Mouse (Mus musculus) limb, embryonic 12.5 days (tissue): ENCODE data around the gene Rnf181. TPM values are rescaled to one million over a fixed set of nuclear protein-coding genes. Genes with fewer than 3 reads are reported as not detected.

ENCODE experiments used
- ATAC-seq: fragments of 200-750 bp; cut with Nextera tagmentation; 2 replicates; pipeline ENCODE4 v1.8.0; 2017; ENCODE audit warnings: low read depth, moderate TSS enrichment; ENCODE audit not compliant: insufficient number of reproducible peaks, insufficient read depth, low FRiP score, low TSS enrichment
- H3K27ac ChIP-seq: fragments of 300-500 bp; sonication (generic); 2 replicates; pipeline ENCODE4 v1.5.1; 2016; ENCODE audit warnings: mild to moderate bottlenecking, moderate library complexity
- H3K27me3 ChIP-seq: fragments of 300-500 bp; sonication (generic); 2 replicates; pipeline ENCODE4 v1.6.1; 2016; ENCODE audit warnings: mild to moderate bottlenecking, moderate library complexity
- H3K36me3 ChIP-seq: fragments of 300-500 bp; sonication (generic); 2 replicates; pipeline ENCODE4 v1.6.1; 2016; ENCODE audit warnings: mild to moderate bottlenecking, moderate library complexity
- H3K4me1 ChIP-seq: fragments of 300-500 bp; sonication (generic); replicated peaks from 2 replicates; pipeline ENCODE4 v1.6.1; 2016
- H3K4me2 ChIP-seq: fragments of 300-500 bp; sonication (generic); 2 replicates; pipeline ENCODE4 v1.6.1; 2016; ENCODE audit warnings: mild to moderate bottlenecking, moderate library complexity
- H3K4me3 ChIP-seq: fragments of 300-500 bp; sonication (generic); replicated peaks from 2 replicates; pipeline ENCODE4 v1.5.1; 2016; ENCODE audit warnings: mild to moderate bottlenecking
- H3K9ac ChIP-seq: fragments of 300-500 bp; sonication (generic); replicated peaks from 2 replicates; pipeline ENCODE4 v1.6.1; 2016; ENCODE audit warnings: mild to moderate bottlenecking, moderate library complexity
- H3K9me3 ChIP-seq: fragments of 300-500 bp; sonication (generic); 2 replicates; pipeline ENCODE4 v1.6.1; 2016; ENCODE audit warnings: mild to moderate bottlenecking, moderate library complexity
- WGBS: fragments of 180-500 bp; shearing (Covaris S2); methylation state at CpG from one replicate; pipeline ENCODE4 v1.1.7; 2016; 5-methylcytosine and 5-hydroxymethylcytosine counted together
- polyA plus RNA-seq: library from polyadenylated mRNA; unstranded; fragments of >200 nt; fragmentation: Nextera tagmentation; extraction: Ambion mirVana; gene quantifications from 2 replicates; pipeline ENCODE4 v1.2.1, GENCODE M21; 2016

Rnf181 gene
- polyA plus RNA-seq, 1 experiment from 2014 or later: 93.4 TPM

DNA sequence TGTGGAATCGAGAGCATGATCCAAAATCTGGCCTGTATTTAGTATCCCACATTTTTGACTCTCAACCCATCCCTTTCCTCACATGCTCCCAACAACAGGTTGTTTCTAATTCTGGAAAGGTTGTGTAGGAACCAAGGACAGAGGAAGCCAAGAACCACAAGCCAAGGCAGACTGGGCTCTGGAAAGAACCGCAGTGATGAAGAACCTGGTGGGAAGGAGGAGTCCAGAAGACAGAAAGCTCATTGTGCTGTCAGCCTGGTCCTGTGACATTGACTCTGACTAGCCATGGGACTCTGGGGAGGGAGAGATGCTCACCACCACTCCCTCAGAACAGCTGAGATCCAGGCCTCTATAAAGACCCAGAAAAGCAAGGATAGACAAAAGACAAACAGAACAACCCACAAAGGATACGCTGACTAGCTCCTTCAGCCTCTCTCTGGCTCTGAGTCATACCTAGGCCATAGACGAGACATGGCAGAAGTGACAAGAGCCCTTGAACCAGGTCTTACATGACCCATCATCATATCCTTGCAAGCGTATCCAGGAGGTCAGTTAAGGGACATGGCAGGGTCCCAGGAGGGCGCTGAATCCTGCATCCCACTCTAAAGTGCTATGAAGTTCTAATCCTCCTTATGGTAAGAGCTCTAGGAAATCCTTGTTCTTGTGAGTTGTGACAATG lies 16.5 kb upstream of the Rnf181 start:
- Histone ChIP-seq H3K4me2 (no peak overlapping the region), H3K27me3 (peaks cover 17% of the 10 kb centered on the region; the same call in 1 of the 2 replicates), H3K9ac (no peak overlapping the region), H3K27ac (no peak overlapping the region), H3K4me1 (peaks cover 22% of the 10 kb centered on the region), H3K9me3 (no peaks in the 10 kb centered on the region), H3K36me3 (peaks cover 26% of the 10 kb centered on the region), H3K4me3 (no peak overlapping the region)
- 87% methylated on average over 6 of the region's 6 CpGs for WGBS
- ATAC-seq: no peak

GRCm38 (mm10) chr6:72382494-72382893 lies 15.7 kb upstream of the Rnf181 start:
- Histone ChIP-seq H3K36me3 (peaks cover 26% of the 10 kb centered on the region), H3K9ac (no peak overlapping the region), H3K4me1 (peaks cover 14% of the 10 kb centered on the region), H3K4me3 (no peak overlapping the region), H3K4me2 (no peak overlapping the region), H3K27me3 (peaks cover 17% of the 10 kb centered on the region; the same call in 1 of the 2 replicates), H3K27ac (no peak overlapping the region), H3K9me3 (no peaks in the 10 kb centered on the region)
- ATAC-seq: no peak
- WGBS: 80% methylated on average over 6 of the region's 6 CpGs

GRCm38 (mm10) chr6:72380131-72380770 lies 13.5 kb upstream of the Rnf181 start, which contains the start of gene Vamp5:
TSS of gene Vamp5 (minus strand) at chr6:72380468.
- Histone ChIP-seq H3K4me1 (peaks cover 13% of the 10 kb centered on the region; the same call in 1 of the 2 replicates), H3K27ac (peak within 1 kb of the TSS; percentile 45; the same call in 1 of the 2 replicates), H3K9me3 (no peaks in the 10 kb centered on the region), H3K9ac (peak within 1 kb of the TSS; percentile 59; the same call in 1 of the 2 replicates), H3K4me2 (peak within 1 kb of the TSS; percentile 79), H3K4me3 (peak within 1 kb of the TSS; percentile 59), H3K36me3 (peaks cover 13% of the 10 kb centered on the region), H3K27me3 (peaks cover 17% of the 10 kb centered on the region; the same call in 1 of the 2 replicates)
- WGBS: 1% methylated on average over 47 of the region's 49 CpGs
- ATAC-seq: peak; percentile 74

DNA sequence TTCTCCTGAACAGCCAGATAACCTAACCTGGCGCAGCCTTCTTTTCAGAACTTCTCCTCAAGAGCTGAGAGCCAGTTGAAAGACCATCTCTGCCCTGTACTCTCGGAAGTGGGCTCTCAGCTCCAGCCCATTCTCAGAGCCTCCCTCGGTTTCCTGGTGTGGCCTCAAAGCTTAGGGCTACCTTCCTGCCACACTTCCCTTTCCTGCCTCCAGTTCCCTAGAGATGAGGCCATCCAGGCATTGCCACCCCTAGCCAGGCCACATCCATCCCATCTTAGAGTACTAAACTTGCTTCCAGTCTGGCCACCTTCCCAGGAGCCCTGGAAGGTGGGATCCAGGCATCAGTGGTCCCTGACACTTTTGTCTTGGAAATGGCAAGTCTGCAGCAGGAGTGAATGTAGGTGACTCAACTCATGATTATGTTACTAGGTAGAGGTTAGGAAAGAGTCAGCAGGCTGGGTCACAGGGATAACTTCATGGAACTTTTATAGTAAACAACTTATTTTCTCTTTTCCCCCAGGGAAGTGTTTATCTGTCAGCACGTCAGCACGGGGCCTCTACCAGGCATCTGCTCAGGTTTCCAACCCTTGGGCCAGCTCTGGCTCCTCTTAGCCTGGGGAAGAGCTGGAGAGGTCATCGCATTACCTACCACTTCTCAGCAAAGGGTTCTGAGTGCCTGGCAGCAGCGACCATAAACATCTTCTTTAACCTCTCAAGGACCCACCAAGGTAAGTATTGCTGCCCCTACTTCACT lies 12.8 kb upstream of the Rnf181 start:
- no peak for ATAC-seq
- Histone ChIP-seq H3K4me3 (peak overlapping the region; percentile 59), H3K27me3 (peaks cover 17% of the 10 kb centered on the region; the same call in 1 of the 2 replicates), H3K9me3 (no peaks in the 10 kb centered on the region), H3K4me1 (peaks cover 13% of the 10 kb centered on the region; the same call in 1 of the 2 replicates), H3K27ac (peak overlapping the region; percentile 45; the same call in 1 of the 2 replicates), H3K36me3 (peaks cover 6% of the 10 kb centered on the region), H3K9ac (no peak overlapping the region), H3K4me2 (peak overlapping the region; percentile 79)
- WGBS: 37% methylated on average over 7 of the region's 7 CpGs

GRCm38 (mm10) chr6:72378510-72379234 lies 11.9 kb upstream of the Rnf181 start:
- Histone ChIP-seq H3K36me3 (no peaks in the 10 kb centered on the region), H3K4me3 (no peak overlapping the region), H3K27me3 (peaks cover 17% of the 10 kb centered on the region; the same call in 1 of the 2 replicates), H3K9me3 (no peaks in the 10 kb centered on the region), H3K4me2 (no peak overlapping the region), H3K4me1 (peaks cover 13% of the 10 kb centered on the region; the same call in 1 of the 2 replicates), H3K9ac (no peak overlapping the region), H3K27ac (no peak overlapping the region)
- ATAC-seq: no peak
- 85% methylated on average over 8 of the region's 8 CpGs for WGBS

DNA sequence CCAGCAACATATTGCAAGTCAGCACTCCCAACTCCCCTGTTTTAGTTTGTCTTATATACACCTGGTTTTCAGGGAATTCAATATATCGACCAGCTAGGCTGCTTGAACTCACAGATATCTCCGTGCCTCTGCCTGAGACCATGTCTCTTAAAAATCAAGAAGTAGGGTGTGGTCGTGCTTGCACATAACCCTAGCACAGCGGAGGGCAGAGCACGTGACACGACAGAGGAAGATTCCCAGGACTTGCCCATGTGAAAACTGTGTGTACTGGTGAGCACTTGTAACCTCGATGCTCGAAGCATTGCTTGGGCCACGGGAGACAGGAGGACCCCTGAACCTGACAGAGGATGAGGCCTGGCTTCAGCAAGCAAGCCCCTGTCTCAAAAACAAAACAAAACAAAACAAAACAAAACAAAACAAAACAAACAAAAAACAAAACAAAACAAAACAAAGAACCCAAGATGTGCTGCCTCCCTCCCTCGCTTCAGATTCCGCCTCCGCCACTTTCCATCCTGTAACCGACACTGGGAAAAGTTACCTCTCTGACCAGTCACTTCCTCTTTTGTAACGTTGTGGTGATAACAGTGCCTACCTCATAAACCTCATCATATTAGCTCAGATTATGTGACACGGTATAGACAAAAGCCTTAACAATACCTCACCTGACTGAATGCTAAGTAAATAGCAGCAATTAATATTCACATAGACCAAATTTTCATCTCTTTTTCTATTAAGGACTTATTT lies 8.2 kb upstream of the Rnf181 start:
- H3K36me3 ChIP-seq: no peaks in the 10 kb centered on the region
- peaks cover 13% of the 10 kb centered on the region; the same call in 1 of the 2 replicates for H3K4me1 ChIP-seq
- H3K4me3 ChIP-seq: no peak overlapping the region
- H3K27me3 ChIP-seq: peaks cover 11% of the 10 kb centered on the region; the same call in 1 of the 2 replicates
- H3K27ac ChIP-seq: no peak overlapping the region
- no peak for ATAC-seq
- no peaks in the 10 kb centered on the region for H3K9me3 ChIP-seq
- H3K4me2 ChIP-seq: no peak overlapping the region
- no peak overlapping the region for H3K9ac ChIP-seq
- 78% methylated on average over 15 of the region's 15 CpGs for WGBS

DNA sequence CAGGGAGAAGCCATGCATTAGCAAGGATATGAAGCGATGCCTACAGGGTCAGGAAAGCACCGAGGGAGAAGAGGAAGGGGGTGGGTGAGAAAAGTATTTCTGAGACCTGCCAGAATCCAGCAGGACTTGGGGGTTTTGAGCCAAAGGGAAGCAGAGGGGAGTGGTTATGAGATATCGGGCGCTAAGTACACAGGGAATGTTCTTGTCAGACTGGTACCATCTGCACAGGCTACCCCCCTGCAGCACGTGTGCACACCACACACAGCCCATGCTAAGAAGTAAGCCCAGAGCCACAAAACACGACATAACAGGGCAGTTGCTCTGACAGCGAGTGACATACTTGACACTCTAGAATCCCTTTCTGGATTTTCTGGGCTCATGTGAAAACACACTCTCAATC lies 7.5 kb upstream of the Rnf181 start:
- WGBS: 69% methylated on average over 7 of the region's 7 CpGs
- H3K27me3 ChIP-seq: peaks cover 4% of the 10 kb centered on the region; the same call in 1 of the 2 replicates
- no peak for ATAC-seq

GRCm38 (mm10) chr6:72373184-72373583 lies 6.4 kb upstream of the Rnf181 start:
- Histone ChIP-seq H3K27ac (no peak overlapping the region), H3K9ac (no peak overlapping the region), H3K4me1 (peaks cover 6% of the 10 kb centered on the region; the same call in 1 of the 2 replicates), H3K36me3 (no peaks in the 10 kb centered on the region), H3K4me2 (no peak overlapping the region), H3K4me3 (no peak overlapping the region), H3K9me3 (no peaks in the 10 kb centered on the region), H3K27me3 (no peaks in the 10 kb centered on the region)
- WGBS: 86% methylated on average over 4 of the region's 4 CpGs
- no peak for ATAC-seq

More for the DNA sequence above, 7.5 kb upstream of the Rnf181 start:
- Histone ChIP-seq H3K27ac (no peak overlapping the region), H3K4me2 (no peak overlapping the region), H3K36me3 (no peaks in the 10 kb centered on the region), H3K9me3 (no peaks in the 10 kb centered on the region), H3K4me1 (peaks cover 6% of the 10 kb centered on the region; the same call in 1 of the 2 replicates), H3K9ac (no peak overlapping the region), H3K4me3 (no peak overlapping the region)

- WGBS: 39% methylated on average over 1 of the region's 1 CpGs
- H3K9ac ChIP-seq: no peak overlapping the region
Measured at GRCm38 (mm10) chr6:72371571-72371970, 4.8 kb upstream of the Rnf181 start.

GRCm38 (mm10) chr6:72371147-72371546 lies 4.4 kb upstream of the Rnf181 start:
- Histone ChIP-seq H3K9ac (no peak overlapping the region), H3K4me2 (no peak overlapping the region), H3K9me3 (no peaks in the 10 kb centered on the region), H3K36me3 (no peaks in the 10 kb centered on the region), H3K4me3 (no peak overlapping the region), H3K4me1 (peaks cover 6% of the 10 kb centered on the region; the same call in 1 of the 2 replicates), H3K27ac (0 out of 2 replicates have a peak overlapping the region, but pooled peaks have one; percentile 18), H3K27me3 (no peaks in the 10 kb centered on the region)
- no peak for ATAC-seq
- 47% methylated on average over 5 of the region's 5 CpGs for WGBS

More at GRCm38 (mm10) chr6:72371571-72371970, 4.8 kb upstream of the Rnf181 start:
- H3K9me3 ChIP-seq: no peaks in the 10 kb centered on the region
- H3K27ac ChIP-seq: 0 out of 2 replicates have a peak overlapping the region, but pooled peaks have one; percentile 18
- peaks cover 6% of the 10 kb centered on the region; the same call in 1 of the 2 replicates for H3K4me1 ChIP-seq
- no peaks in the 10 kb centered on the region for H3K36me3 ChIP-seq
- no peak for ATAC-seq
- no peak overlapping the region for H3K4me3 ChIP-seq
- H3K27me3 ChIP-seq: no peaks in the 10 kb centered on the region
- H3K4me2 ChIP-seq: no peak overlapping the region
